Mouse (Mus musculus) bone marrow, adult 2 months (tissue): ENCODE results near the gene Btbd10. TPM values are rescaled to one million over a fixed set of nuclear protein-coding genes. Genes with fewer than 3 reads are reported as not detected.

Experiments used
- H3K27ac ChIP-seq: fragments of 200-500 bp; 2 replicates; pipeline ENCODE4 v1.5.1; 2012; ENCODE audit warnings: low read depth, mild to moderate bottlenecking, control low read depth, inconsistent platforms, low read length; ENCODE audit not compliant: control insufficient read depth, poor library complexity, insufficient read depth
- H3K4me1 ChIP-seq: fragments of 200-500 bp; 2 replicates; pipeline ENCODE4 v1.6.1; 2011; ENCODE audit warnings: low read length; ENCODE audit not compliant: control insufficient read depth, insufficient read depth
- H3K4me3 ChIP-seq: fragments of 200-500 bp; replicated peaks from 2 replicates; pipeline ENCODE3; 2011; ENCODE audit warnings: mild to moderate bottlenecking, low read depth, low read length, control low read depth; ENCODE audit not compliant: control insufficient read depth
- CTCF ChIP-seq: fragments of 200-500 bp; IDR thresholded peaks from 2 replicates; pipeline ENCODE4 v1.5.1; 2011; ENCODE audit warnings: low read length, control low read depth; ENCODE audit not compliant: control insufficient read depth, insufficient read depth
- POLR2A ChIP-seq: fragments of 200-500 bp; IDR thresholded peaks from 2 replicates; pipeline ENCODE4 v1.6.1; 2011; ENCODE audit warnings: low read depth, mild to moderate bottlenecking, control low read depth, low read length, borderline replicate concordance; ENCODE audit not compliant: control insufficient read depth
- WGBS: fragments of 180-500 bp; shearing (Covaris S2); methylation state at CpG from one replicate; pipeline ENCODE4 v1.1.7; 2018; 5-methylcytosine and 5-hydroxymethylcytosine counted together
- polyA plus RNA-seq: library from polyadenylated mRNA; stranded (reverse); fragments of >200 nt; gene quantifications from 2 replicates; pipeline ENCODE4 v1.2.4, GENCODE M21; 2011; ENCODE audit warnings: low replicate concordance; ENCODE audit not compliant: missing spikeins, insufficient read depth, insufficient read length

Gene Btbd10
- polyA plus RNA-seq, 1 experiment = 10.4 TPM

GRCm38 (mm10) chr7:113268287-113268686 lies 100.9 kb downstream of the Btbd10 start:
- TF ChIP-seq POLR2A = no peak
- peak; percentile 66 for TF ChIP-seq CTCF
- no peaks in the 10 kb centered on the region for H3K4me1 ChIP-seq
- no peak overlapping the region for H3K27ac ChIP-seq
- no peak overlapping the region for H3K4me3 ChIP-seq
- 70% methylated on average over 9 of the region's 9 CpGs for WGBS

Other genes starting within 250 kb of the Btbd10 start
- gene Arntl, start 161.9 kb downstream of the Btbd10 start, polyA plus RNA-seq = 2.0 and 9.5 TPM in 2 replicates
- gene Pth, start 19.2 kb upstream of the Btbd10 start, polyA plus RNA-seq = not detected in 2 replicates
- gene Far1, start 144.4 kb upstream of the Btbd10 start, polyA plus RNA-seq = 21.4 and 28.5 TPM in 2 replicates